Mouse (Mus musculus) lung, adult 2 months (tissue): ENCODE measurements around the gene Emsy. TPM values are rescaled to one million over a fixed set of nuclear protein-coding genes. Genes with fewer than 3 reads are reported as not detected.

Experiments
- DNase-seq: peaks from one replicate; pipeline ENCODE4 v3.0.0; 2022
- H3K4me1 ChIP-seq: fragments of 200-500 bp; 2 replicates; pipeline ENCODE4 v1.6.1; 2011; ENCODE audit warnings: low read length; ENCODE audit not compliant: control insufficient read depth, insufficient read depth
- H3K4me3 ChIP-seq: fragments of 200-500 bp; replicated peaks from 2 replicates; pipeline ENCODE3; 2011; ENCODE audit warnings: low read depth, mild to moderate bottlenecking, control low read depth, low read length; ENCODE audit errors: extremely low read depth
- CTCF ChIP-seq: fragments of 200-500 bp; IDR thresholded peaks from 2 replicates; pipeline ENCODE4 v1.5.1; 2011; ENCODE audit warnings: mild to moderate bottlenecking, low read length, control low read depth; ENCODE audit not compliant: insufficient read depth
- POLR2A ChIP-seq: fragments of 200-500 bp; IDR thresholded peaks from 2 replicates; pipeline ENCODE4 v1.6.1; 2011; ENCODE audit warnings: low read depth, mild to moderate bottlenecking, control low read depth, low read length, borderline replicate concordance; ENCODE audit errors: extremely low read depth
- WGBS: fragments of 180-500 bp; shearing (Covaris S2); methylation state at CpG from one replicate; pipeline ENCODE4 v1.1.7; 2018; 5-methylcytosine and 5-hydroxymethylcytosine counted together
- polyA plus RNA-seq: library from polyadenylated mRNA; depleted of rRNA; stranded (reverse); fragments of >200 nt; gene quantifications from 2 replicates; pipeline ENCODE4 v1.2.3, GENCODE M21; 2012

The Emsy gene
- polyA plus RNA-seq, 1 experiment = 20.2 TPM

DNA sequence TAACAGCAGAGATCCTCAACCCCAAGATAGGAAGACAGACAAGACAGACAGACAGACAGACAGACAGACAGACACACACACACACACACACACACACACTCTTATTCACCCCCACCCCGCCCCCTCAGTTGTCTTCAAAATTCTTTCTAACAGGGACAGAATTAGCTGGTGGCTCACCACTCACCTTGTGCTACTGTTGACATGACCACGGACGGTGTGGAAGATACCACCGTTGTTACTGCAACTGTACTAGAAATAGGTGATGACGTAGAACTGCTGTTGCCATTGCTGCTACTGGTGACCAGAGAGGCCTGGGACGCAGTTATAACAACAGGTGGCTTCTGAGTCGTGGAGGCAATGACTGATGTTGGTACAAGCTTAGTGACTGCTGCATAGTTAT is 26.6 kb downstream of the Emsy start:
- no peak for DNase-seq
- 88% methylated on average over 7 of the region's 7 CpGs for WGBS
- TF ChIP-seq CTCF = no peak
- TF ChIP-seq POLR2A = no peak
- no peaks in the 10 kb centered on the region; the same call in none of the 2 replicates for H3K4me1 ChIP-seq
- H3K4me3 ChIP-seq = no peak overlapping the region

DNA sequence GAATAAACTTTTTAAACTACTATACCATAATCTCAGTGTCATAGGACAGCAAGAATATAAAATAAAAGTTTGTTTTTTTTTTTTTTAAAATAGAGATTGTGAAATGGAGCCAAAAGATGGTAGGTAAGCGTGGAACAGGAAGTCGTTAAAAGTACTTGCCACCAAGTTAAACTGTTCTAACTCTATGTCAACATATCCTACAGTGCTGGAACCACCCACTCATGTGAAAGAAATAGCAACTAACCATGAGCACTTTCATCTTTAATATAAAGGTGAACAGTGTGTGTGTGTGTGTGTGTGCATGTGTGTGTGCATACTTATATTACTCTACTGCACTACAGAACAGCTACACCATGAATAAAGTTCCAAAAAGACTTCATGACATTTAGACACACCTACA is 38.8 kb downstream of the Emsy start:
- 71% methylated on average over 2 of the region's 2 CpGs for WGBS
- TF ChIP-seq CTCF = no peak
- no peak for TF ChIP-seq POLR2A
- DNase-seq = no peak
- H3K4me1 ChIP-seq = no peaks in the 10 kb centered on the region
- H3K4me3 ChIP-seq = no peak overlapping the region

DNA sequence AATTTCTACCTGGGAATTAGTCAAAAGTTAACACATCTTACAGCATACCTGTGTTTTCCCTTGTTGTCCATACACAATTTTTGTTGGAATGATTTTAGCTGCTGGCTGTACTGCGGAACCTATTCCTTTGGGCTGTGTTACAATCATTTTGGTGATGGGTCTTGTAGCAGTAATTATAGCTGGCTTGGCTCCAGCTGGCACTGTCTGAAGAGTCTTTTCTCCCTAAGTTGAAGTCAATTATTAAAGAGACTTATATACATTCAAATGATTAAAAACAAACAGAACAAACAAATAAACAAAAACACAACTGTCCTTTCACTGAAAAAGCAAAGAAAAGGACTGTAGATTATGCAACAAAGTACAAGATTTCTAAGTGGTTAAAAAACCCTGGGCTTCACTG is 43.6 kb downstream of the Emsy start:
- no peak overlapping the region for H3K4me3 ChIP-seq
- no peaks in the 10 kb centered on the region for H3K4me1 ChIP-seq
- no peak for TF ChIP-seq POLR2A
- no peak for TF ChIP-seq CTCF
- DNase-seq = no peak
- 95% methylated on average over 1 of the region's 1 CpGs for WGBS

DNA sequence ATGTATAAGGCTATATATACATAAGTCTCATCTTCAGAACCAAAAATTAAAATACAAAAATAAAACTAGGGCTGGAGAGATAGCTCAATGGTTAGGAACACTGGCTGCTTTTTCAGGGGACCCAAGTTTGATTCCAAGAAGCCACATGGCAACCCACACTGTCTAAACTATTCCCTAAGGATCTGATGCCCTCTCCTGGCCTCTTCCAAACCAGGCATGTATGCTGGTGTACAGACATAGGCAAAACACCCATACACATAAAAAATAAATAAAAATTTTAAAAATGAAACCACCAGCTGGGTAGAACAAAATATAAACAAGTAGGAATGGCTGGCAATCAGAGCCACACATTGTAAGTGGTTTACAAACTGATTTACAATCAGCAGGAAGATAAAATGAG is 48.1 kb downstream of the Emsy start:
- no peak overlapping the region for H3K4me3 ChIP-seq
- no peak for DNase-seq
- no peak for TF ChIP-seq POLR2A
- no peak for TF ChIP-seq CTCF
- H3K4me1 ChIP-seq = no peaks in the 10 kb centered on the region

DNA sequence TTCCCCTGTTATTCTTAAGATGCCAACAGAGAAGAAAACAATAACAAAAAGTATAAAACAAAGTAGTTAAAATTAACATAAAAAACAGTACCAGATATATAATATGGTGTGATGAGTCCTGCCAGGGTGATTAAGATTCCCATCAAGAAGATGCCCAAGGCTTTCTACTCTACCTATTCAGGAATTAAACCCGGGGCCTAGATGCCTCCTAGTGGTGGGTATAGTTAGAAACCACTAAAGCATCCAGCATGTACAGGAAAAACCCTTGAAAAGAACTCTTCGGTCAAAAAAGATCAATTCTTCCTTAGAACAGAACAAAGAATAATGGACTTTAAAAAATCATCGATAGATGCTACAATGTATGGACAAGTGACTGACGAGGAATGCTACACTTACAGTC is 49.4 kb downstream of the Emsy start:
- no peaks in the 10 kb centered on the region for H3K4me1 ChIP-seq
- no peak for DNase-seq
- TF ChIP-seq CTCF = no peak
- no peak for TF ChIP-seq POLR2A
- 76% methylated on average over 4 of the region's 4 CpGs for WGBS
- no peak overlapping the region for H3K4me3 ChIP-seq

DNA sequence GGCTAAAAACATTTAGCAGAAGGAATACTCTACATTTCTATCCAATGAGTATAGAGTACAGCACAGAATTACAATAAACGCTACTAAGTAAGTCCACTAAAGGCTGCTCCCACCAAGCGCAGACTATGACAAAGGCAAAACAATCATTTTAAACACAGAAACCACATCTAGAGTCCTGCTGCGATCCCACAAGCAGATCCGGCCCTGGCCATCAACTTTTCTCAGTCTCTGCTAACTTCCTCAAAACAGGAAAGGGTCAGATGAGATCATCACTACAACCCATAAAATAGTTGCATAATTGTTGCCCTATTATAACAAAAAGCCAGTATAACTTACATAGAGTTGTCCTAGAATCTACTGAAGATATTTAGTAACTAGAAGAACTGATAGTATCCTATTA is 54.9 kb downstream of the Emsy start:
- no peak for DNase-seq
- TF ChIP-seq CTCF (no peak), POLR2A (no peak)
- H3K4me1 ChIP-seq = no peaks in the 10 kb centered on the region
- WGBS = 51% methylated on average over 4 of the region's 4 CpGs
- H3K4me3 ChIP-seq = no peak overlapping the region

DNA sequence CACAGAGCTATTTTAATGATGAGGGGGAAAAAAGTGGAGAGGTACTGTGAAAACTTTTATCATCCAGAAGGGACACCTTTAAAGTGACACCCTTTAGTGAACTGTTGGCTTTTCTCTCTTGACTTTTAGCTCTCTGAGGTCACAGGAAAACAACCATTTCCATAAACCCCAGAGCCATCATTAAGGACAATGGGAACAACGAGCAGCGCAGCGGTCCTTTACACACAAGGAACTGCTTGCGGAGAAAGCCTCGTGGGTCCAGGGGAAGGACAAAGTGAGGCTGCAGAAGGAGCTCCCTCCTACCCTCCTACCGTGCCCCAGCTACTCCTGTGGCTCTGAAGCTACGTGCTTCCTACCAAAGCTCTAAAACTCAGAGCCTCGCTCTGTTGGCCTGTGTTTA is 59.2 kb downstream of the Emsy start:
- Histone ChIP-seq H3K4me1 (no peaks in the 10 kb centered on the region), H3K4me3 (no peak overlapping the region)
- 74% methylated on average over 8 of the region's 8 CpGs for WGBS
- DNase-seq = no peak
- no peak for TF ChIP-seq CTCF
- no peak for TF ChIP-seq POLR2A

DNA sequence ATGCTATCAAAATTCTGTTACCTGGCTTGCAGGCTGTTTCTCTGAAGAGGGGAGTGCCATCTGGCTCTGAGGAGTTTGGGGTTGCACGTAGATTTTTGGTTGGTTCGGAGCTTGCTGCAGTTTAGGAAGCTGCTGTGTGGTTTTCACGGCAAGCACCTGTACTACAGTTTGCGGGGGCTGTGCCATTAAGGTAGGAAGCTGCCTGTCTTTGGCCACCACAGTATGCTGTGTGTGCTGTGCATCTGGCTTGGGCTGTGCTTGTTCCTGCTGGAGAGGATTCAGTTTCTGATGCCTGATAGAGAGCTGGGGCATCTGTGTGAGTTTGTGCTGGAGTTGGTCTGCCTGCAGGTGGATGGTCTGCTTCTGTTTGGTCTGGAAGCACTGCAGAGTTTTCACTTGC is 61.9 kb downstream of the Emsy start:
- no peak overlapping the region for H3K4me3 ChIP-seq
- no peaks in the 10 kb centered on the region for H3K4me1 ChIP-seq
- 87% methylated on average over 4 of the region's 4 CpGs for WGBS
- DNase-seq = no peak
- TF ChIP-seq POLR2A (no peak), CTCF (no peak)

DNA sequence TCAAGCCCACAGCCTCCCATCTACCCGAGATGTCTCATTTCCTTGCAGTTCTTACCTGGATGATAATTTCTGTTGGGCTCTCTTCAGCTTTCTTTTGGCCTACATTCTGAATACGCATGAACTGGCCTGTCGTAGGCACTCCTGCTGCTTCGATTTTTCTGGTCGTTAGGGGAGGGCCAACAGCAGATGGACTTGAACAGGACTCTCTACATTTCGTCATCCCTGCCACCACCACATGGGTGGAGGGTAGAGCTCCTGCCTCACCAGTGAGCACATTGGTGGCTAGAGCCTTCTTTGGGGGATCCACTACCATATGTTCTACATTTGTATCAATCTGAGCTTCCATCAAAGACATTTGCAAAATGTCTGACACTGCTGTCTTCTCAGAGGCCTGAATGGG is 63.3 kb downstream of the Emsy start:
- 86% methylated on average over 6 of the region's 6 CpGs for WGBS
- TF ChIP-seq POLR2A (no peak), CTCF (no peak)

DNA sequence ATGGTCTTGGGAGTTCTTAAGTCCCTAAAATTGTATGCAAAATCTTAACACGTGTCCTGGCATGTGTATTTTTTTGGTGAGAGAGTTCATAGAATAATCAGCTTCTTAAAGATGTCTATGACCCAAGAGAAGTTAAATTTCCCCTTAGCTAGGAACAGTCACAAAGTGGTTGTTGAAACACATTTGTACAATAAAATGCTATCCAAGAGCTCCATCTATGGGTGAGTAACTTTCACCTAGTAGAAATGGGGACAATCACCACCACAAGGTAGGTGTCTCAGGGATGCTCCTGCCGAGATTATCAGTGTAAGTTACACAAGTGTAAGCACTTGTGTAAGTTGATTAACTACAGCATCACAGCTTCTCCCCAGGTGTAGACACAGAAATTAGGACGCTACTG is 67.6 kb downstream of the Emsy start:
- no peak for DNase-seq
- no peak overlapping the region for H3K4me3 ChIP-seq

More for the DNA sequence above, 63.3 kb downstream of the Emsy start:
- Histone ChIP-seq H3K4me3 (no peak overlapping the region), H3K4me1 (no peaks in the 10 kb centered on the region)
- DNase-seq = no peak

More for the DNA sequence above, 67.6 kb downstream of the Emsy start:
- H3K4me1 ChIP-seq = no peaks in the 10 kb centered on the region; the same call in 1 of the 2 replicates
- TF ChIP-seq POLR2A = no peak
- TF ChIP-seq CTCF = peak; percentile 24; the same call in 1 of the 2 replicates
- 59% methylated on average over 3 of the region's 3 CpGs for WGBS
